Mouse (Mus musculus) midbrain, embryonic 14.5 days (tissue): Measurements from ENCODE around the gene Cela2a. TPM values are rescaled to one million over a fixed set of nuclear protein-coding genes. Genes with fewer than 3 reads are reported as not detected.
A peak's percentile ranks its signal among the peaks of the same experiment; 100 is the strongest.

ENCODE experiments used
- ATAC-seq: fragments of 200-750 bp; cut with Nextera tagmentation; 2 replicates; pipeline ENCODE4 v1.8.0; 2017; ENCODE audit warnings: moderate number of reproducible peaks, moderate library complexity; ENCODE audit not compliant: low FRiP score, low TSS enrichment
- DNase-seq: peaks from one replicate; pipeline ENCODE4 v3.0.0-alpha.2; 2015
- H3K27ac ChIP-seq: fragments of 300-500 bp; sonication (generic); replicated peaks from 2 replicates; pipeline ENCODE4 v1.5.1; 2014; ENCODE audit warnings: mild to moderate bottlenecking, low read depth, low read length, moderate library complexity
- H3K27me3 ChIP-seq: fragments of 300-500 bp; sonication (generic); 2 replicates; pipeline ENCODE4 v1.6.1; 2014; ENCODE audit warnings: low read length, control low read depth, mixed read lengths; ENCODE audit not compliant: control insufficient read depth, insufficient read depth
- H3K36me3 ChIP-seq: fragments of 300-500 bp; sonication (generic); 2 replicates; pipeline ENCODE4 v1.6.1; 2014; ENCODE audit warnings: low read length, control low read depth; ENCODE audit not compliant: control insufficient read depth, insufficient read depth
- H3K4me1 ChIP-seq: fragments of 300-500 bp; sonication (generic); 2 replicates; pipeline ENCODE4 v1.6.1; 2014; ENCODE audit warnings: mild to moderate bottlenecking, antibody characterized with exemption, low read length, control low read depth; ENCODE audit not compliant: control insufficient read depth, insufficient read depth
- H3K4me2 ChIP-seq: fragments of 300-500 bp; sonication (generic); 2 replicates; pipeline ENCODE4 v1.6.1; 2014; ENCODE audit warnings: mild to moderate bottlenecking, low read length, moderate library complexity
- H3K4me3 ChIP-seq: fragments of 300-500 bp; sonication (generic); replicated peaks from 2 replicates; pipeline ENCODE4 v1.5.1; 2014; ENCODE audit warnings: low read depth, low read length
- H3K9ac ChIP-seq: fragments of 300-500 bp; sonication (generic); replicated peaks from 2 replicates; pipeline ENCODE4 v1.6.1; 2014; ENCODE audit warnings: mild to moderate bottlenecking, low read length, moderate library complexity
- H3K9me3 ChIP-seq: fragments of 300-500 bp; sonication (generic); 2 replicates; pipeline ENCODE4 v1.6.1; 2016; ENCODE audit warnings: low read length, control low read depth, mixed read lengths; ENCODE audit not compliant: control insufficient read depth
- WGBS: fragments of 180-500 bp; shearing (Covaris S2); extraction: QIAGEN DNeasy Blood & Tissue Kit; methylation state at CpG from one replicate; pipeline ENCODE4 v1.1.7; 2014; 5-methylcytosine and 5-hydroxymethylcytosine counted together
- polyA plus RNA-seq: library from polyadenylated mRNA; unstranded; fragments of >200 nt; fragmentation: Nextera tagmentation; extraction: Ambion mirVana; gene quantifications from 2 replicates; pipeline ENCODE4 v1.2.1, GENCODE M21; 2014

Cela2a gene
- polyA plus RNA-seq, 1 experiment from 2014 or later: not detected

DNA sequence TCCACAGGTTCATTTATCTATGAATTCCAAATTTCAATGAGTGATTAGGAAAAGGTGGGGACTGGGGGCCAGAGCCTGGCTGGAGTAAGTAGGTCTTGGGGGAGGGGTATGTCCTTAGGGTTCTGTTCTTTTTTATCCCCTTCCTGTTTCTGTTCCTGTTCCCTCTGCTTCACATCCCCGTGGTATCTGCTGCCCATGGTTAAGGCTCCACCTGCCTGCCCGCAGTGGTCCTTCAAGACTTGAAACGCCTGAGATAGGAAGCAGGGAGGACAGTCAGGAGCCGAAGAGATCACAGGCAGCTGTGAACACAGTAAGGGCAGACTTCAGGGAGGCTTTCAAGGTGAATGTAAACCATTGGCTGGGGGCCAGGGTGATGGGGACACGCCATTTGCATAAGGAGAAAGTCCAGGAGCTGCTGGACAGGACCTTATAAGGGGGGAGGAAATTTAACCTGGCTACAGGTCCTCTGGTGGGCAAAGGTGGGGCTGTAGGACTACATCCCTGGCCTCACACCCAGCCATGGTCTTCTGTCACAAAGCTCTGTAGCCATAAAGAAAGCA lies 8.7 kb upstream of the Cela2a start:
- DNase-seq: no peak
- Histone ChIP-seq H3K9ac (no peak overlapping the region), H3K36me3 (no peaks in the 10 kb centered on the region), H3K4me1 (no peaks in the 10 kb centered on the region), H3K9me3 (no peaks in the 10 kb centered on the region), H3K27me3 (no peaks in the 10 kb centered on the region), H3K27ac (no peak overlapping the region), H3K4me3 (no peak overlapping the region), H3K4me2 (no peak overlapping the region)
- ATAC-seq: no peak
- WGBS: 66% methylated on average over 5 of the region's 5 CpGs

DNA sequence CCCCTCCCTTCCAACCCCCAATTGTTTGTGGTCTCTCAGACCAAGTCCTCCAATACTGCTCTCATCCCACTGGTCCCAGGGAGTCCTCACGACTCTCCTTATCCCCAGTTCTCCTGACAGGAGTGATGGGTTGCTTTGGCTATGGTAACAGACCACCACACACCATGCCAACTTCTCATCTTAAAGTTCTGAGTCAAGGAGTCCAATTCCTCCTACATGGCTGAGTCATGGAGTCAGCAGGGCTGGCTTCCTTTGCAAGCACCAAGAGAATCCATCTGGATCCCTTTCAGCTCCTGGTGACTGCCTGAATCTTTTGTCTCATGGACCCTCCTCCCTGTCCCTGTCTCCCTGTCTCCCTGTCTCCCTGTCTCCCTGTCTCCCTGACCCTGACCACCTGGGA lies 8.0 kb upstream of the Cela2a start:
- Histone ChIP-seq H3K36me3 (no peaks in the 10 kb centered on the region), H3K4me1 (no peaks in the 10 kb centered on the region), H3K9ac (no peak overlapping the region), H3K4me2 (no peak overlapping the region), H3K27ac (no peak overlapping the region), H3K9me3 (no peaks in the 10 kb centered on the region), H3K4me3 (no peak overlapping the region), H3K27me3 (no peaks in the 10 kb centered on the region)
- DNase-seq (no peak), ATAC-seq (no peak)
- WGBS: 45% methylated on average over 1 of the region's 1 CpGs

- WGBS: 85% methylated on average over 7 of the region's 7 CpGs
- no peak overlapping the region for H3K27ac ChIP-seq
- DNase-seq: no peak
Observed at GRCm38 (mm10) chr4:141831361-141831760, 5.4 kb upstream of the Cela2a start.

GRCm38 (mm10) chr4:141830381-141830780 lies 4.4 kb upstream of the Cela2a start:
- H3K27ac ChIP-seq: no peak overlapping the region
- no peaks in the 10 kb centered on the region for H3K27me3 ChIP-seq
- no peaks in the 10 kb centered on the region for H3K4me1 ChIP-seq
- no peak for ATAC-seq
- no peak overlapping the region for H3K4me2 ChIP-seq
- no peak overlapping the region for H3K4me3 ChIP-seq
- 54% methylated on average over 11 of the region's 11 CpGs for WGBS
- no peak for DNase-seq
- no peaks in the 10 kb centered on the region for H3K36me3 ChIP-seq
- H3K9me3 ChIP-seq: no peaks in the 10 kb centered on the region
- H3K9ac ChIP-seq: no peak overlapping the region

More at GRCm38 (mm10) chr4:141831361-141831760, 5.4 kb upstream of the Cela2a start:
- ATAC-seq: no peak
- Histone ChIP-seq H3K9me3 (no peaks in the 10 kb centered on the region), H3K9ac (no peak overlapping the region), H3K4me3 (no peak overlapping the region), H3K4me2 (no peak overlapping the region), H3K4me1 (no peaks in the 10 kb centered on the region), H3K36me3 (no peaks in the 10 kb centered on the region), H3K27me3 (no peaks in the 10 kb centered on the region)

DNA sequence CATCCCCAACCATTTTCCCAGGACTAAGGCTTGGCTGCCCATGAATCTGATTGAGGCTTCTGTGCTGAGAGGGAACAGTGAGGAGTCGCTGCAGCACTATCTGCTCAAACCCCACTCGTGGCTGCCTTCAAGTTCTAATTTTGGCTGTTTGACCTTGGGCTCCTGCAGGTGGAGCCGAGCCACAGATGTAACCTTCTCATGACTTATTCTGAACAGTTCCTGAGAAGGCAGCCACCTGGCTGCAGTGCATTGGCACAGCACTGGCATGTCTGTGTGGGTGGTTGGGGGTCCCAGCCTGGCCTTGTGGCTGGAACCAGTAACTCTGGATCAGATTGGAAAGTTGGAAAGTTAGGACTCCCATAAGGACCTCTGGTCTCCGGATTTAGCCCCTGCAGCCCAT lies 2.2 kb upstream of the Cela2a start:
- DNase-seq (no peak), ATAC-seq (no peak)
- H3K4me2 ChIP-seq: no peak overlapping the region
- H3K27me3 ChIP-seq: no peaks in the 10 kb centered on the region
- H3K36me3 ChIP-seq: no peaks in the 10 kb centered on the region
- H3K27ac ChIP-seq: no peak overlapping the region
- no peaks in the 10 kb centered on the region for H3K4me1 ChIP-seq
- 82% methylated on average over 4 of the region's 4 CpGs for WGBS
- H3K4me3 ChIP-seq: no peak overlapping the region
- H3K9ac ChIP-seq: no peak overlapping the region
- H3K9me3 ChIP-seq: no peaks in the 10 kb centered on the region

DNA sequence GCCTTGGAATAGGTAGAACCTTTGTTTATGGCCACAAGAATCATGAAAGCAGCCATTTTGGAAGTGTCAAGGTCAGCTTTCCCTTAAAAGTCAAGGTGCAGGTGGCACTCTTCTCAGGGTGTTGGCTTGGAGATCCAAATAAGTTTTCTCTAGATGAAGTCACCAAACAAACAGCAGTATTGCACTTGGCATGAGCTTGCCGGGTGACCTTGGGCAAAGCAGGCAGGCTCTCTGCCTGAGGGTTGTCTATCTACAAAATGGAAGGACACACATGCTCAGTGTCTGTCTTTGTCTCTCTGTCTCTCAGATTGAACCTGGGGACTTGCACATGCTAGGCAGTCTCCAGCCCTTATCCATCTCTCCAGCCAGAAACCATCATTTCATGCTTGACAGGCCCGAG lies 1.4 kb upstream of the Cela2a start:
- ATAC-seq: no peak
- 93% methylated on average over 2 of the region's 2 CpGs for WGBS

GRCm38 (mm10) chr4:141822979-141823378 lies 3.0 kb downstream of the Cela2a start:
- peak; percentile 9 for DNase-seq
- Histone ChIP-seq H3K4me2 (no peak overlapping the region), H3K9ac (no peak overlapping the region), H3K27me3 (no peaks in the 10 kb centered on the region), H3K9me3 (no peaks in the 10 kb centered on the region), H3K4me3 (no peak overlapping the region), H3K36me3 (no peaks in the 10 kb centered on the region), H3K27ac (no peak overlapping the region), H3K4me1 (no peaks in the 10 kb centered on the region)
- WGBS: 72% methylated on average over 3 of the region's 3 CpGs
- no peak for ATAC-seq

More for the DNA sequence above, 1.4 kb upstream of the Cela2a start:
- Histone ChIP-seq H3K27me3 (no peaks in the 10 kb centered on the region), H3K4me3 (no peak overlapping the region), H3K4me1 (no peaks in the 10 kb centered on the region), H3K9me3 (no peaks in the 10 kb centered on the region), H3K4me2 (no peak overlapping the region), H3K36me3 (no peaks in the 10 kb centered on the region), H3K27ac (no peak overlapping the region), H3K9ac (no peak overlapping the region)
- no peak for DNase-seq

DNA sequence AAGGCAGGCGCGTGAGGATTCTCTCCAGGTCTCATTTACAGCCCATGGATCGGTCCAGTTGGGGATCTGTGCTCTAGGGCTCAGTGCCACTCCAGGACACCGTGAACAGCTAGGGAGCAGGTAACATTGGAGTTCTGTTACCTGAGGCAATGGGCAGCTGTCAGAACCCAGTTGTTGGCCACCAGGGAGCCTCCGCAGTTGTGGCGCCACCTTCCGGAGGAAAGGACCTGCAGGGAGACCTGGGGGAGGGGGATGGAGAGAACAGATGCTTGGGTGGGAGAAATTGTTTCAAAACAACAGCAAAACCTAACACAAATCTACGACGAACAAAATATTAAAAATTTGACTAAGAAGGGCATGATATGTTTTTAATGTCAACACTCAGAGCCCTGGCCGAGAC lies 3.9 kb downstream of the Cela2a start:
- no peaks in the 10 kb centered on the region for H3K4me1 ChIP-seq
- 75% methylated on average over 10 of the region's 10 CpGs for WGBS
- DNase-seq: no peak
- H3K9ac ChIP-seq: no peak overlapping the region
- H3K4me2 ChIP-seq: no peak overlapping the region
- no peak for ATAC-seq
- H3K27ac ChIP-seq: no peak overlapping the region
- H3K9me3 ChIP-seq: no peaks in the 10 kb centered on the region
- H3K27me3 ChIP-seq: no peaks in the 10 kb centered on the region
- no peaks in the 10 kb centered on the region for H3K36me3 ChIP-seq
- H3K4me3 ChIP-seq: no peak overlapping the region

DNA sequence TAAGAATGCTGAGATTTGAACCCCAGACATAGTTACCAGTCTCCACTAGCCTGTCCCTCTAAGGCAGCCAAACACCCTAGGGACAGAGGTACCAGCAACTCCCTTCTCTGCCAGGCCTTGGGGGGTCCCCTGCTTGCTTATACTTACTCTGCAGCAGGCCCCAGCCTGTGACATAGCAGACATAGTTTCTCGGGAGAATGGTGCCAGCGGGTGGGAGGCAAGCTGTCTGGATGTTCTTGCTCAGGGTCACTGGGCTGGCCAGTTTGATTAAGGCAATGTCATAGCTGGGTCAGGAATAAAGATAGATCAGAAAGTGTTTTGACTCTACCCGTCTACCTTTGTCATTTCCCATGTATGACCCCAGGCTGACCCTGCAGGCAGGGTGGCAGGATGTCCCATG lies 4.8 kb downstream of the Cela2a start:
- no peak overlapping the region for H3K4me2 ChIP-seq
- DNase-seq: no peak
- 75% methylated on average over 3 of the region's 3 CpGs for WGBS

More for the DNA sequence above, 4.8 kb downstream of the Cela2a start:
- no peak overlapping the region for H3K27ac ChIP-seq
- no peak overlapping the region for H3K4me3 ChIP-seq
- H3K9ac ChIP-seq: no peak overlapping the region
- no peaks in the 10 kb centered on the region for H3K36me3 ChIP-seq
- H3K4me1 ChIP-seq: no peaks in the 10 kb centered on the region
- ATAC-seq: no peak
- H3K9me3 ChIP-seq: no peaks in the 10 kb centered on the region
- H3K27me3 ChIP-seq: no peaks in the 10 kb centered on the region
